Mouse (Mus musculus) CH12F3 (cell line): ENCODE results near the gene Cntnap2.

Experiments
- in situ Hi-C: fragments of 300-500 bp; cut with MboI; formaldehyde crosslinking; loops from 2 replicates; pipeline ENCODE4 v1.14.3; 2020; ENCODE audit warnings: low sequenced_read_pairs

Gene Cntnap2

GRCm38 (mm10) chr6:47337300-47337699 is 2278.1 kb downstream of the Cntnap2 start:
- in situ Hi-C loops: no loop called here

GRCm38 (mm10) chr6:47338113-47338512 is 2279.0 kb downstream of the Cntnap2 start:
- in situ Hi-C loops: no loop called here

- in situ Hi-C loops: no loop called here
These were observed 2281.8 kb downstream of the Cntnap2 start for GRCm38 (mm10) chr6:47340813-47341502.

GRCm38 (mm10) chr6:47341503-47341884 is 2282.3 kb downstream of the Cntnap2 start:
- in situ Hi-C loops: no loop called here

GRCm38 (mm10) chr6:47343245-47343644 is 2284.1 kb downstream of the Cntnap2 start:
- in situ Hi-C loops: no loop called here

GRCm38 (mm10) chr6:47344696-47345095 is 2285.5 kb downstream of the Cntnap2 start:
- in situ Hi-C loops: no loop called here

GRCm38 (mm10) chr6:47350100-47350690 is 2291.0 kb downstream of the Cntnap2 start:
- in situ Hi-C loops: no loop called here
